Mouse (Mus musculus): Measurements from ENCODE around the gene Prss58.

The Prss58 gene

DNA sequence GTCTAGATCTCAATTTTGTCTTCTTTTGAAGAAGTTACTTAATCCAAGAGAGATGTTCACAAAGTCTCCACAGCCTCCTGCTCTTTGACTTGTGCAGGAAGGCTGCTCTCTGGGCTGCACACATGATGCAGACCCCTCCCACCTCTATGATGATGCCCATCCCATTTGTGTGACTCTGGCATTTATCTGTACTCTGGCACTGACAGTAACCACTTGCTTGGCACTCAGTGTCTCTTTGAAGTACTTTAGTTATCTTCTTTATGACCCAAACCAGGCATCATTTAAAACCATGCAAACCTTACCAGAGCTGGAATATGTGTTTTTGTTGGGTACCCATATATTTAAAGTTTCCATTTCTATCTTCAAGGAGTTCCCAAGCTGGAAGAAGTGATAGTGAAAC, at the start of gene Prss58:
Prss58 (minus strand) TSS at position 101 of the 400 bp plus-strand sequence.
- no peak for DNase-seq

DNA sequence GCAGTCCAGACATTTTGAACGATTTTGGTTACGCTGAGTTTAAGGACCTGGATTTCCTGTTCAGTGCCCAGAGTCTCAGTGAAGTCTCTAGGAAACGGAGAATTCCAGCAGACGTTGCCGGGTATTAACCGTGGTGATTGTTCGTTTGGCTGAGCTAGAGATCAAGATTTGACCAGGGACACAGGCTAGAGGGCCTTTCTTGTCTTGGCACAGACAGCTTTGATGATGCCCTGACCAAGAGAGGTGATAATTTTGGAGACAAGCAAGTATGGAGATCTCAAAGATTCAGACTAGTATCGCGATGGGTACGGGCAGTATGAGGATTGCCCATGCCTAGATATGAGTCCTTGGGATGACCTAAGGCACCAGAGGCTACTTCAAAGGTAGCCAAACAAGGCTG, 40.3 kb upstream of the Prss58 start, which contains the start of gene 1700074P13Rik:
1700074P13Rik (minus strand) TSS at position 101 of the 400 bp plus-strand sequence.
- no peak for DNase-seq

DNA sequence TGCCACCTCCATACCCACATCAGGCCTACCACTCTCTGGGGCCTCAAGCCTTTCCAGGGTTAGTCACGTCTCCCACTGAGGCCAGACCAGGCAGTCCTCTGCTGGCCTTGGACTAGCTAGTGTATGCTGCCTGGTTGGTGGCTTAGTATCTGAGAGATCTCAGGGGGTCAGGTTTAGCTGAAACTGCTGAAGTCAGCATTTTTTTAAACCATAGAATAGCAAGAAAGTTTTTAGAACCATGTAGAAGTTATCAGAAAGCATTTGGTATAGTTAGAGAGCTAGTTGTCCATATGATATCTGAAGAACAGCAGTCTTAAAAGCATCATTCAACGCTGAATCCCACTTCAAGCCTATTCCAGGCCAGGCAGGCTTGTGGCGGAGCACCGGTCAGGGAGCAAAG, 19.8 kb upstream of the Prss58 start:
- DNase-seq = no peak

DNA sequence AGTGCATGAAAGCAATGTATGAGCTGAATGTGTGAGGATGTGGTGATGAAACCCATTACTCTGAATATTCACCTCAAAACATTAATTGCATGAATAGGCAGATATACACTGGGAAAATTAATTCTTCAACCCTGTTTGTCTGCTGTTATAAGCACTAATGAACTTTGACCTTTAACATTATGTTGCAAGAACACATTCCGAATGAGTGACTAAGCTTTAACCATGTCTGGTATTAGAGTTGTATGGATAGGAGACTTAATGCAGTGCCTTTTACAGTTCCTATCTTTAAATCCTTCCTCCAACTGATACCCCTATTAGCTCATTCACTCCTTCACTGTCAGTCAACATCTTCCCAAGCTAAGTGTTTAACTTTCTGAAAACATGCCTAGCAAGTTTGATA, 5.5 kb downstream of the Prss58 start:
- DNase-seq = no peak

DNA sequence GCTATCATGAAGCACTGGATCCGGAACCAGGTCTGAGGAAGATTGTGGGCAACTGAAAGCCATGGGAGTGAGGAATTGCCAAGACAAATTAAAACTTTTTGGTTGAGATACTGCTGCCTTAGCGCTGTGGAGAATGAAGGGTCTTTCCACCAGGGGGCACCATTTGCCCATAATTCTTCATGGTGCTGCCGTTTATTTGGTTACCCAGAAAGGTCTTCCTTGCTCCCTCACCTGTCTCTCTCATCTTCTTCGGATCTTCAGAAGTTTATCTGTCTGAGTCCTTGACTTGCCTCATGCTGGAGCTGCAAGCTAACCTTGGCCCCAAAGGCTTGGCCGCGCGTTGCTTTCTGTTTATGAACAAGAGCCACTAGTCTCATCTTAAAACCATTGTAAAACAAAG, 6.6 kb downstream of the Prss58 start:
- peak; percentile 68 for DNase-seq

DNA sequence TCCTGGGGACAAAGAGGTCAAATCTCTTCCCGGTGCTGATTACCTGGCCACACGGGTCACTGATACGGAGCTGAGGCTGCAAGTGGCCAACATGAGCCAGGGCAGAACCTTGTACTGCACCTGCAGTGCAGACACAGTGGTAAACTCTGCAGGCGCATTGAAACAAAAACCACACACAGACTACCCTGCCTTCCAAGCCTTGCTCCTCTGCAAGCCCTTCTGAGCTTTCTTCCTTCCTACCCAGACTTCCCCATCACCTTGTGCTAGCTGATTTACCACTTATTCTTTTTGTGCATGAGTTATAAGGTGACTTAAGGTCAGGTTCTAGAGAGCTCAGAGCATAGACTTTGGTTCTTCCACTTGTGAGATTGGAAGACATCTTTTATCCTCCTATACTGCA, 8.4 kb downstream of the Prss58 start:
- DNase-seq = no peak

DNA sequence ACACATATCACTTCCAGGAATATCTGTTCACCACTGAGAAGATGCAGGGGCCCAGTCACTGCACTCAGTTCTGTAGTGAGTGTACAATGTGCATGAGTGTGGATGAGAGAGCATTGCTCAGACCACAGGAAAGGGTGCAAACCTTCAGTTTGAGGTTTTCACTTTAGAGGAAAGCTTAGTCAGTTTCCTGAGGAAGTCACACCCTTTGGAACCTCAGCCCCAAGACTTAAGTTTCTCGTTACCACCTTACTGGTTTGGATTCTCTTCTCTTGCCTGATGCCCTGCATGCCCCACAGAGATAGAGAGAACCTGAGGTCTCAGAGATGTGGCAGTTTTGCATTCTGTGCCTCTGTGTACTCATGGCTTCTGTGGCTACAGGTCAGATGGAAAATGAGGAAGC, 9.2 kb downstream of the Prss58 start:
- DNase-seq = peak; percentile 28

DNA sequence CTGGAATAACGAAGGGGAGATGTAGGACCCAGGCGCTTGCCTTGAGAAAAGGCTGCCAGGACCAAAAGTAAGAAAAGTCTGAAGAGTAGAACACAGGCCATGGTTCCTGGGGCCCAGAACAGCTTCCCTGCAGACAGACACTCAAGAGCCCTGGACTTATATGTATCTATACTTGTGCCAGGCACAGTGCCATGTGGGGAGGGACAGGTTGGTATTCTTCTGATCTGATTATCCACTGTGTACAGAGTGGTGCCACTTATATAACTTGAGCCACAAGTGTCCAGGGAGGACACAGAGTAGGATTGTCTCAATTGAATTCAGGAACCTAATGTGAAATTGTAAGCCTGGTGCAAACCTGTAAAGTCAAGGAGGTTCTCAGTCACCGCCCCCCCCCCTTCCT, 12.8 kb downstream of the Prss58 start, which contains the start of gene Moxd2:
Moxd2 (minus strand) TSS at position 101 of the 400 bp plus-strand sequence.
- no peak for DNase-seq

DNA sequence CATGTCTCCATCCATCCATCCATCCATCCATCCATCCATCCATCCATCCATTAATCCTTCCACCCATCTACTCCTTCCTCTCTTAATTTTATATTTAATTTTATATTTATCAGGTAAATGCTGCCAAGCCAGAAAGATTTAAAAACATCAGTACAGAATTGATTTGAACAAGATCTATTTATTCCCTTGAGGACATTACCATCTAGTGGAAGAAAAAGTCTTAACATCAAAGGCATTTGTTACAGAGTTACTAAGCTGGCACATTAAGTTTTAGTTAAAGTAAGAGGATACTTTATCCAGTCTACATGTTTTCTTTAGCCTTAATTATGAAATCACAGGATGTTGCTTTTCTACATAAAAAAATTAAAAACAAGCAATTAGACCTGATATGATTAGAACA, 54.9 kb downstream of the Prss58 start:
- no peak for DNase-seq
